Mouse (Mus musculus) kidney, adult 11 months (tissue): ENCODE measurements around the gene Tex9.
A peak's percentile ranks its signal among the peaks of the same experiment; 100 is the strongest.
"Not testable (repeated sequence)": the region's sequence is repeated elsewhere in the genome, so short reads cannot be mapped to it uniquely, and the experiment has no call there.

Experiments used
- DNase-seq: peaks from one replicate; pipeline ENCODE4 v3.0.0; 2022

The Tex9 gene

DNA sequence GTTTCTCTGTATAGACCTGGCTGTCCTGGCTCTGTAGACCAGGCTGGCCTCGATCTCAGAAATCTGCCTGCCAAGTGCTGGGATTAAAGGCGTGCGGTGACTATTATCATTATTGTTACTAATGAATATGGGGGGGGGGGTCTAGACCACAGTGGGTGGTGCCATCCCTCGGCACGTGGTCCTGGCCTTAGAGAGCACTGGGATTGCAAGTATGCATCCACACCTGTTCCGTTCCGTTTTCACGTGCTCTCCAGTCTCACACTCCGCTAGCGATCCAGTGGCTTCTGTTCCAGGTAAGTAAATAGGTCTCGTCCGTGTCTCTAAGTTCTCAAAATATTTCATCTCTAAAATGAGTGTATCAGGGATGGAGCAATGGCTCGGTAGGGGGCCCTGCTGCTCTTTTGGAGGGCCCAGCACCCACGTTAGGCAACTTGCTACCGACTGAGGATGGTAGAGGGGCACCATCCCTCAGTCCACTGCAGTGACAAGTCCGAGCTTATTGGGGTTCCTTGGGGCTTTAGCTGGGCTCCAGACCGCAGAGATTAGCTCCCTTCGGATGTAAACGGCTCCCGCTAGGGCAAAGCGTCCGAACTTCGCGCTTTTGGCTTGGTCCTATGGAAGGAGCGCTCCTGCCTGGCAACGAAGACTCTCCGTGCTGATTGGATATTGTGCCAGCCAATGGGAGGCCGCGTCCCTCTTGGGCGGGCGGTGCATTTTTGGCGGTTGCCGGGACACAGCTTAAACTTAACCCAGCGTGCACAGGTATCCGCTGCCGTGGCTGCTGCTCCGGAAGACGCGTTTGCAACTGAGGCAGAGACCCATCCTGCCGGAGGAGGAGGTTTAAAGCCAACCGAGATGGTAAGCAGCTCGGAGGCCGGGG, 54.0 kb downstream of the Tex9 start, which contains the start of gene Mns1:
Mns1 (plus strand) TSS at position 190 of the 880 bp plus-strand sequence.
- peak; percentile 91 for DNase-seq

DNA sequence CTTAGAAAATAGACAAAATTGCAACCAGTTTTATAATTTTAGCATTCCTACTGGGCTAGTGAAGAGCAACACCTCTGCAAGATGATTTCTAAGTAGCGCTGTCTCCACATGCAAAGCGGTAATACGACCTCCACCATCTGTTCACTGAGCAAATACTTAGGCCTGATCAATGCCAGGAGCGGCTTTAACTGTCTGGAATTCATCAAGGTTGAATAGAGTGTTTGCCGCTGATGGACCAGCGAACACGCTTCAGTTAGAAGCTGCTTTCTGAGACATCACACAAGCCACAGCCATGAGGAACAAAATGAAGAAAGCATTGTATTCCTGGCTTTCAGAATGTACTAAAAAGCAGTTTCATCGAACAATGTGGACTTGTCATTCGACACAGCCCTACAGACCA, 57.1 kb downstream of the Tex9 start:
- no peak for DNase-seq

DNA sequence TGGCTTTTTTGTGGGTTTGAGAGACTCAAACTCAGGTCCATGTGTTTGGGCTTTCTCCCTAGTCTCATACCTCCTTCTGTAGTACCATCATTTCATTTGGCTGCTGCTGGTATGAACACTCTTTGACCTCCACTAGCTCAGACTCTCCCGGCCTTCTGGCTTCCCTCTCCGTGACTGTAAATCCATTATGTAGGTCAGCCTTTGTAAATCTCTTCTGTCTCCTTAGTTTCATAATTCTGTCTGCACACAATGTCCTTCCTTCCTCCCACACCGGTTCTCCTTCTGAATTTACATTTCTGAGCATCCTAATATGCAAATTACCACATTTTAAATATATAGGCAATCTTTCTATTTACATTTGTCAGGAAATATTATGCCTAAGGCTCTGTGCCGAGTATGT, 64.2 kb downstream of the Tex9 start:
- DNase-seq: no peak

GRCm38 (mm10) chr9:72425300-72425850, 66.6 kb downstream of the Tex9 start:
- DNase-seq: no peak

DNA sequence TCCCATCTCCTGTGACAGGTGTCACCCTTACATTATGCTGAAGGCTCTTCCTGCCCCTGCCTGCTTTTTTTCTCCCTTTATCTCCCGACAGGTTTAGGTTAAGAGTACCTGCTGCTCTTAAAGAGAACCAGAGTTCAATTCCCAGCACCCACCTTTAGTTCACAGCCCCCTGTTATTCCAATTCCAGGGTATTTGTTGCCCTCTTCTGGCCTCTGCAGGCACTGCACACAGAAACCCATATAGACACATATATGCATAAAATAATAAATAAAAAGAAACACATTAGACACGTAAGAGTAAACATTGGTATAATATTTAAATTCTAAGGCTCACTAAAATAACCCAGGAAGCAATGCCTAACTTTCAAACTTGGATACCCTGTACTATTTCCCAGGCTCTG, 69.3 kb downstream of the Tex9 start:
- DNase-seq: no peak

DNA sequence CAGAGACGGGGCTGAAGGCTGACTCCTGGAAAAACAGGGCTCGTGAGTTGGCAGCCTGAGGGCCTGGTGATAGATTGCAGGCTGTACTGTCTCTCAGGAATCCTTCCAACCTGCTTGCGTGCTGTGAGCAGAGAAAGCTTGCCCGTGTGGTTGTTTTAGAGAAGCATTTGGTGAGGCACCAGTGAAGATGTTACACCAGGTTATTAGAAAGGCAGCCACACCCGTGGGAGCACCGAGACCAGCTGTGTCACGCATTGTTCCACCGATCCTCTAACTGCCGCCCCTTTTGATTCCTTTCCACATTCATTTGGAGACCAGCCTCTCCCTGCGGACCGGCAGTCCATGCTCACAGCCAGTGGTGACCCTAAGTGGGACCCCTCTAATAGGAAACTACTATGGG, 69.7 kb downstream of the Tex9 start:
- DNase-seq: no peak

GRCm38 (mm10) chr9:72420490-72420889, 71.5 kb downstream of the Tex9 start:
- no peak for DNase-seq

DNA sequence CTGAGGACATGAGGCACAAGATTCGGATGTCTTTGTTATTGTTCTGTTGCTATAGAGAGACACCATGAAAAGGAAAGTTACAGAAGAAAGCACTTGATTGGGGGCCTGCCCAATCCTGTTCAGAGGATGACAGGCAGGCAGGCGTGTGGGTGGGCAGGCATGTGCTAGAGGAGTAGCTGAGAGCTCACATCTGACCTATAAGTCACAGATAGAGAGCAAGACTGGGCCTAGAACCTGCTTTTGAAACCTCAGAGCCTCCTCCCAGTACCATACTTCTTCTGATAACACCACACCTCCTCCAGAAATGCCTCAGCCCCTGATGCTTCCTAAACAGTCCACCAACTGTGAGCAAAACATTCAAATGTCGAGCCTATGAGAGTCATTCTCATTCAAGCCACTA, 73.6 kb downstream of the Tex9 start:
- DNase-seq: no peak

DNA sequence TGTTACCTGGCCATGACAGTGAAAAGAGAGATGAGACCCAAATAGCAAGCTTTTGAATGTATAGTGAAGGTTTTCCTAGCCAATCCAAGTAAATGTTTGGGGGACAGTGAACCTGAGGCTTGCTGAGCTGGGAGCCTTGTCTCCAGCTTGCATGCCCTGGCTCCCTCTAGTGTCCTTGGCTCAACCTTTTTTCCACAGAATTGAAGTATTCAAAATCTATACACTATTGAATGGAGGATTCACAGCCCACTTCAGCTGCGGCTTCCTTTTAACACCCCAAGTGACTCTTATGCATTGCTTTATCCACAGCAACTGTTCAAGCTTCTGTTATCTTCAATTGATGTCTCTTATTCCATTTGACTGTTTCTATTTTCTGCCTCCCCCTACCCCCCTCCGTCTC, 80.3 kb downstream of the Tex9 start:
- DNase-seq: no peak

- DNase-seq: no peak
These were observed 82.4 kb downstream of the Tex9 start for GRCm38 (mm10) chr9:72409381-72410225.

DNA sequence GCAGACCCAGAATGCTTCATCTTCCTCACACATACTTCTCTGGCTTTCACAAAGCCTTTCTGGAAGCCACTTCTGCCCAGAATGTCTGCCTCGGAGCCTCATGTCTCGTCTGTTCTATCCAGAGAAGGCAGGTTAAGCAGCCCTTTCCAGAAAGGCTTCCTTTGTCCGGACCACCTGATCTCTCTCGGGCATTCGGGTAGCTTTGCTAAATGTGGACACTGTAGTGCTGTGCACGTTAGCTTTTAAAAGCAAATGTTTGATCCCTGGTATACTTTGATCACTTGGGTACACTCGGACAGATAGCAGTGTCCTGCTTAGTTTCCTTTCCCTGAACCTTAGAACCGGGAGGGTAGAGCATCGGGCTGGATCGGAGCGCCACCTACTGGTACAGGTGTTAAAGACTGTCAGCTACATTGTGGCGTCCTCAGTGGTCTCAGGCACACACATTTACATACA, 83.9 kb downstream of the Tex9 start:
- peak; percentile 55 for DNase-seq

- DNase-seq: no peak
These were observed 86.0 kb downstream of the Tex9 start for GRCm38 (mm10) chr9:72405882-72406638.

DNA sequence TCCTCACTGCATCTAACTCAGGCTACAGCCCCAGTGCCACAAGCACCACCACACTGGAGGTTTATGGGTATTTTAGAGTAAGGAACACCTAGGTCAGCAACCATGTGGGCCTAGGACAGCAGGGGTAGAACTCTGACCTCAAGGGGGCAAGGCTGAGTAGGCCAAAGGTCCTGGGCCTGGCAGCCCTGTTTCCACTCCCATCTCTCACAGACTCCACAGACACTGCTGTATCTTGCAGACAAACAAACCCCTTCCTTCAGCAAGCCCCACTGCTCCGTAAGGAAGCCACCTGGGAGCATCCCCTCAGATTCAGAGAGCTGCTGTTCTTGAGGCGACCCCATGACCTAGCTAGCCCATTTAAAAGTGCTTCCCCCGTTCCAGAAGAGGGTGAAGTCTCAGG, 87.1 kb downstream of the Tex9 start:
- DNase-seq: no peak

DNA sequence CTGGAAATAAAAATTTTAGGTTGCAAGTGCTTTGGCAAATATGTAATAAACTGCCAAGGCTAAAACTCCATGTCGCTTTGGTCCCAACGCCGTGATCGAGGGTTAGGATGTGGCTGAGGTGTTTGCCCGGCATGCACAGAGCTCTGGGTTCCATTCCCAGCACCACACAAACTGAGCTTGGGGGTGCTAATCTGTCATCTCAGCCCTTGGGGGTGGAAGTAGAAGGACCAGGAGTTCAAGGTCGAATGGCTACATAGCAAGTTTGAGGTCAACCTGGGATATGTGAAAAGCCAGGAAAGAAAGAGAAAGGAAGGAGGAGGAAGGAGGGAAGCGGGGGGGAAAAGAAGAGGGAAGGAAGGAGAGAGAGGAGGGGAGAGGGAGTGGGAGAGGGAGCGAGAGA, 87.6 kb downstream of the Tex9 start:
- DNase-seq: no peak

DNA sequence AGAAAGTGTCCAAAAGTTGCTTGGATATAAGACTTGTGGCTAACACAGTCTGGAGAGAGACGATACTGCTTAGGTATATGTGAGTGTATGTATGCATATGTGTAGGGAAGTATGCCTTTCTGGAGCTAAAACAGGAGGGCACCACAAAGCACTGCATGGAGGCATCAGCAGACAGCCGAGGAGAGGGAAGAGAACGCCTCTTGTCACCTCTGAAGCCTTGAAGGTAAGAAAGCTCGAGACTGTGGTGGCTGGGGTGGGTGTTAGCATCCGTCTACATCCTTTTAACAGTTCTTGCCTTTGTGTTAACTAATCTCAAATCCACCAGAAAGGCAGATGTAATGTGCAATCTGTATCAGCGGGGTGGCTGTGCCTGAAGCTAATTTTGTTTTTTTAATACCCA, 88.6 kb downstream of the Tex9 start:
- DNase-seq: no peak

- not testable (repeated sequence) for DNase-seq
These were observed 90.2 kb downstream of the Tex9 start for GRCm38 (mm10) chr9:72401769-72402168.
